Mouse (Mus musculus): ENCODE data around the gene Aldh6a1.
A peak's percentile ranks its signal among the peaks of the same experiment; 100 is the strongest.

Gene Aldh6a1

GRCm38 (mm10) chr12:84450718-84451646, at the start of gene Aldh6a1, which contains the start of gene Lin52:
Gene Aldh6a1, minus strand, starts transcription at chr12:84451004.
Gene Lin52, plus strand, starts transcription at chr12:84451422.
- DNase-seq (ENCODE audit: low read depth, low spot score) = peak; percentile 99

DNA sequence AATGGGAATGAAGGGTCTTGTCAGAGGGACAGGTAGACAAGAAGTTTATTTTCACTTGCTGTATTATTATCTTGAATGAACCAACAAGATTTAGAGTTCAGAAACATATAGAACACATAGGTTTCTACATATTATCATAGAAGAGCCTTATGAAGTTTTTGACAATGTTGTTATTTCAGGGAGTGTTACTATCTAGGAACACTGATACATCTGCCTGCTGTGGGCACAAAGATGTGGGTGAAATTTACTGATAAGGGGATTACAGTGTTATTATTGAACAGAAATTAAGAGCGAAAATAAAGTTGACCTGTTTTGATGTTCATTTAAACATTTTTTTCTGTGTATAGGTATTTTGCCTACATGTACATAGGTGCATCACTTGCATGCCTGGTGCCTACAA, 46.0 kb upstream of the Aldh6a1 start:
- no peak for DNase-seq (ENCODE audit: low read depth, low spot score)

DNA sequence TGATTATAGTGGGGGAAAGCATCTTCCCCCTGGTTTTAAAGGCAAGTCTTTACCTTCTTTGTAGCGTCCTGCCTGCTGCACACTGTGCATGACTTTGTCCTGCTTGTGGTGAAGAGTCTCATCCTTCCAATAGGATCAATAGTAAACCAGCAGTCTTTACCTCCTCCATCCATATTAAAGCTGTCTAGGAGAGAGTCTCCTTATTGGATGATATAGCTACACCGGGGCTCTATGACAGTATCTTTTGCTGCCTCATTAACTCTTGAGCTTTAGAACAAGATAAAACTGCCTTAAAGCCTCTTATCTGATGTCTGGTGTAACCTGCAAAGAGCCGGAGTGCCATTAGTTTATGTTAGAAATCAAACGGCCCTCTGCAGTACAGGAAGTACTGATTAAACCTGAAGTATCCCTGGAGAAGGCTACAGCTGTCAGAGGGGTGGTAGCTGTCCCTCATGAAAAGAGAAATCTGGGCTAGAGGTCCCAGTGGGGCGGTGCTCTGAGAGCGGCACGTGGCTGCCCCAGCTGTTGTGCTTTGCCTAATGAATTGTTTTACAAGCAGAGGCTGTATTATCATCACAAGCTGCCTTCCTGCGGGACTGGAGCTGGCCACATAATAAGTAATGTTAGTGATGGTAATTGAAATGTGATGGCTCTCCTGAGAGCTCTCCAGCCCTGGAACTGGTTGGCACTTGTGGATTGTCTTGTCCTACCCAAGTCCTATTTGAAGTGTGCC, 36.7 kb upstream of the Aldh6a1 start:
- no peak for DNase-seq (ENCODE audit: low read depth, low spot score)

DNA sequence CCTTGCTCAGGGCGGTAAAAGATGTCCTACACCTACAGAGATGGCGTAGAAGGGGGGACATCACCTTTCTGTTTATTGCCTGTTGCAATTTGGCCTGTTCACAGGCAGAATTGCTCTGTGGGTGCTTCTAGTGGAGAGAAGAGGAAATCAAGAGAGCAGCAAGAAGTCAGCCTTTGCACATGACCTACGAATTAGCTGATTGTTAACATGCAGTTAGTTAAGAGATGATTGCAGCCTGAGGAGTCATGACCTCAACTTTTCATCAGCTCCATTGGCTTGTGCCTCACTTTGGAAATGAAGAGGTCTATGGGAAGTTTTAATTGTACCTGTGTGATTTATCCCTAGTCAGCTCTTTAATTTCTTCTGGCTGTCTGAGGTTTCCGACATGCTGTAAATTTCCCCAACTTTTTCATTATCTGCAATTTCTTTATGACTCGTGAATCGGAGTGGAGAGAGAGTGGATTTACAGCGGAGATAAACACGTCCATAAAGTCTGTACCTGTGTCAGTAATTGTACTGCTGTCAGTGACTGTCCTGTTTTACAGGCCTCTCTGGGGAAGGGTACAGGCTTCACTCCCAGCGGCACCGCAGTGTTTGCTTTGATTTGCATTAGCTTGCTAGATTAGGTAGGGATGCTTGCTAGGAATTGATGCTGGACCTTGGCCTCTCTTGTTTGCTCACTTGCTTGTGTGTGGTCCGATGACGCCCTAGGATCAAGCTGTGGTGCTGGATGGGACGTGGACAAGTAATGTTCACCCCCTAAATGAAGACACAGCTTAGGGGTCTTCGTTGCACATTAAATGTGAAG, 32.2 kb upstream of the Aldh6a1 start:
- DNase-seq (ENCODE audit: low read depth, low spot score) = no peak

GRCm38 (mm10) chr12:84481251-84481650, 30.4 kb upstream of the Aldh6a1 start:
- no peak for DNase-seq (ENCODE audit: low read depth, low spot score)

DNA sequence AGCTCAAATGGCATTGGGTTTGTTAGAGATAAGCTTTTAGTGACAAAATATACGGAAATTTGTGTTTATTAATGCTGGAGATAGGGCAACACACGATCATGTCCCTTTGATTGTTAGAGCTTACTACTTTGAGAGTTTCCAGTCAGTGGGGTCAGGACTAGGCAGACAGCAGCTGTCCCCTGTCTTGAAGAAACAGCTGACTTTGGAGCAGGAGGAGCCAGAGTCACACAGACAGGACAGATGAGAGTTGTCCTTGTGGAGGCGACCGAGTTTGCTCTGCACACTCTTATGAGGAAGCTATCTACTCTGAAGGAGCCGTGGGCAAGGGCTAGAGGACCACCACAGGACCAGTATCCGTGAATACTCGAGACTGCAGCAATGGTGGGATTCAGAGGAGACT, 28.1 kb upstream of the Aldh6a1 start:
- DNase-seq (ENCODE audit: low read depth, low spot score) = no peak

GRCm38 (mm10) chr12:84468701-84469100, 17.9 kb upstream of the Aldh6a1 start:
- peak; percentile 32 for DNase-seq (ENCODE audit: low read depth, low spot score)

GRCm38 (mm10) chr12:84462856-84463255, 12.1 kb upstream of the Aldh6a1 start:
- no peak for DNase-seq (ENCODE audit: low read depth, low spot score)

DNA sequence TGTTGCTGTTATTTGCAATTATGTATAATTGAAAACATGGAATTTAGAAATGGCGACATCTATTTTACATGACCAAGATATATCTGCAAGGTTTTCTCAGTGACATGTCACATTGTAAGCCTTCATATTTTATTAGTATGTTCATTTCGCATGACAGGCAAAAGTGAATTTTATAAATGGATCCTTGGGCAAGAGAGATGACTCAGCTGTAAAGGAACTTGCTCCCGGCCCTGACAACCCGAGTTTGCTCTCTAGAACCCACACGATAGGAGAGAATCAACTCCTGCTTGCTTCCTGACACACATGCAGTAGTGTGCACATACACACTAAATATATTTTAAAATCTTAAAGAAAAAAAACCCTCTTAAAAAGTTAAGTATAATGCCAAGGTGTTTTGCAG, 10.6 kb upstream of the Aldh6a1 start:
- no peak for DNase-seq (ENCODE audit: low read depth, low spot score)

- no peak for DNase-seq (ENCODE audit: low read depth, low spot score)
Observed at GRCm38 (mm10) chr12:84459845-84460244, 9.0 kb upstream of the Aldh6a1 start.

- no peak for DNase-seq (ENCODE audit: low read depth, low spot score)
Observed at GRCm38 (mm10) chr12:84456911-84457310, 6.1 kb upstream of the Aldh6a1 start.

GRCm38 (mm10) chr12:84451801-84452200, 997 bp upstream of the Aldh6a1 start:
- DNase-seq (ENCODE audit: low read depth, low spot score) = no peak

DNA sequence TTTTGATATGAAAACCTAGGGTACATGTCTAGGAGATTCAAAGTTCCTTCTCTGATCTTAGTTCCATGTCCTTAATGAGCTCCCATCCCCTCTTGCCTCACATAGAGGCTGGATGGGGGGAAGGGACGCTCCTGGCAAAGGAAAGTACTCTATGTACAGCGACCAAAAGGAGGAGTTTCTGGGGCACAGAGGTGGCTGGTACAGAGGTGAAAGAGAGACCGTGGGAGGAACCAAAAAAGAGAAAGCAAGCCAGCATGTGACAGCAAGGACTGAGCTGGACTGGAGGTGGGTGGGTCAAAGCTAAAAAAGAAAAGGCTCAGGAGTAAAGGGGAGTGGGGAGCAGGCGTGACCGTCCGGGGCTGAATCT, 470 bp downstream of the Aldh6a1 start:
- no peak for DNase-seq (ENCODE audit: low read depth, low spot score)

- no peak for DNase-seq (ENCODE audit: low read depth, low spot score)
Observed at GRCm38 (mm10) chr12:84449887-84450286, 917 bp downstream of the Aldh6a1 start.

GRCm38 (mm10) chr12:84448181-84448580, 2.6 kb downstream of the Aldh6a1 start:
- DNase-seq (ENCODE audit: low read depth, low spot score) = no peak

GRCm38 (mm10) chr12:84447386-84447785, 3.4 kb downstream of the Aldh6a1 start:
- no peak for DNase-seq (ENCODE audit: low read depth, low spot score)

GRCm38 (mm10) chr12:84442526-84442925, 8.3 kb downstream of the Aldh6a1 start:
- no peak for DNase-seq (ENCODE audit: low read depth, low spot score)

DNA sequence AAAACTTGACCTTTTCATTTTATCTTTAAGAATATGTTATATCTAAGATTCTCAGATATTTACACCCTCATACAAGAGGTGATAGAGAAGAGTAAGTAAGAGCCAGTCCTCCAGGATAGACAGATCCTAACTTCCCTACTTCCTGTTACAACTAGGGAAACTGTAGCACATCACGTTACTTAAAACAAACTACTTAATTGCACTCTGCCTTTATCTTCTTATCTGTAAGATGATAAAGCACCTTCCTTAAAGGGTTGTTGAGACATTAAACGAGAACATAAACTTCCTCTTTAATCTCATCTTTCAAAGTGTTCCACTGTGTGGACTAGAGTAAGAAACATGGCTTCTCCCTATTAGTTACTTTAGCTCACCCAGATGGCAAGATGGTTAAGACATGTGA, 12.1 kb downstream of the Aldh6a1 start:
- DNase-seq (ENCODE audit: low read depth, low spot score) = no peak

GRCm38 (mm10) chr12:84429825-84430224, 21.0 kb downstream of the Aldh6a1 start:
- no peak for DNase-seq (ENCODE audit: low read depth, low spot score)

DNA sequence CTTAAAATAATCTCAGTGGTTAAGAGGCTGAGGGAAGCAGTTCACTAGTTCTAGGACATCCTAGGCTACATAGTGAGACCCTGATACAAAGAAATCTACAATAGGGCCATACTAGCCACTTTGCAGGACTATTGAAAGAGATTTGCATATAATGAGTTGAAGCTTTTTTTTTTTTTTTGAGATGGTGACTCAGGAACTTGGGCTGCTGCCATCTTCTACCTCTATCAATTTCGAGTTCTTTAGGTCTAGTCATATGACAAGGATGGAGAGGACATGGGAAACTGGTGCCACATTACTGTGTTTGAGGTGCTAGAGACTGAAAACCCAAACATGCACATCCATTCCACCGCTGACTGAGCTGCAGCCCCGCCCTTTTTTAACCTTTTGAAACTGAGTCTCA, 26.8 kb downstream of the Aldh6a1 start:
- DNase-seq (ENCODE audit: low read depth, low spot score) = no peak

- no peak for DNase-seq (ENCODE audit: low read depth, low spot score)
Observed at GRCm38 (mm10) chr12:84417605-84417922, 33.2 kb downstream of the Aldh6a1 start.
